Mouse (Mus musculus) natural killer cell, adult 2 months (primary cell): ENCODE data around the gene Socs7.
A peak's percentile ranks its signal among the peaks of the same experiment; 100 is the strongest.

Experiments used
- DNase-seq, 2 experiments: peaks; one replicate each; pipeline ENCODE4 v3.0.0; 2022; ENCODE audit warnings: low spot score in 2 of 2

Gene Socs7

GRCm38 (mm10) chr11:97387811-97388210 is 25.5 kb downstream of the Socs7 start:
- DNase-seq = no peak

- DNase-seq = no peak
Measured at GRCm38 (mm10) chr11:97389127-97389526, 26.8 kb downstream of the Socs7 start.

GRCm38 (mm10) chr11:97393658-97394057 is 31.3 kb downstream of the Socs7 start:
- DNase-seq = no peak

- DNase-seq = no peak
Measured at GRCm38 (mm10) chr11:97394146-97394545, 31.8 kb downstream of the Socs7 start.

GRCm38 (mm10) chr11:97398506-97398905 is 36.2 kb downstream of the Socs7 start:
- DNase-seq = no peak

- peak; percentile 63 to 77 for DNase-seq
Measured at GRCm38 (mm10) chr11:97399958-97400710, 37.8 kb downstream of the Socs7 start.

GRCm38 (mm10) chr11:97401082-97401481 is 38.7 kb downstream of the Socs7 start:
- DNase-seq = no peak

- no peak for DNase-seq
Measured at GRCm38 (mm10) chr11:97401686-97402435, 39.5 kb downstream of the Socs7 start.

GRCm38 (mm10) chr11:97402746-97403145 is 40.4 kb downstream of the Socs7 start:
- DNase-seq = no peak

- no peak for DNase-seq
Measured at GRCm38 (mm10) chr11:97403614-97404183, 41.3 kb downstream of the Socs7 start.

- peak in 1 of 2 experiments; percentile 35 for DNase-seq
Measured at GRCm38 (mm10) chr11:97404184-97404760, 41.9 kb downstream of the Socs7 start.

- no peak for DNase-seq
Measured at GRCm38 (mm10) chr11:97404761-97405190, 42.4 kb downstream of the Socs7 start.

GRCm38 (mm10) chr11:97406094-97406951 is 44.0 kb downstream of the Socs7 start:
- no peak for DNase-seq

- DNase-seq = no peak
Measured at GRCm38 (mm10) chr11:97407456-97407855, 45.1 kb downstream of the Socs7 start.

GRCm38 (mm10) chr11:97408171-97408570 is 45.8 kb downstream of the Socs7 start:
- peak; percentile 71 to 77 for DNase-seq

- no peak for DNase-seq
Measured at GRCm38 (mm10) chr11:97410958-97411357, 48.6 kb downstream of the Socs7 start.

- DNase-seq = no peak
Measured at GRCm38 (mm10) chr11:97412117-97412516, 49.8 kb downstream of the Socs7 start.

GRCm38 (mm10) chr11:97412808-97413347 is 50.5 kb downstream of the Socs7 start:
- no peak for DNase-seq

- no peak for DNase-seq
Measured at GRCm38 (mm10) chr11:97415330-97415711, 53.0 kb downstream of the Socs7 start, which contains the start of gene Arhgap23. Arhgap23 (plus strand) TSS chr11:97415533.

GRCm38 (mm10) chr11:97415712-97416636 is 53.6 kb downstream of the Socs7 start:
- no peak for DNase-seq
